Mouse (Mus musculus) left cerebral cortex, postnatal 14 days (tissue): Measurements from ENCODE around the gene Dip2a. TPM values are rescaled to one million over a fixed set of nuclear protein-coding genes. Genes with fewer than 3 reads are reported as not detected.

Source experiments
- DNase-seq, 2 experiments: peaks; one replicate each; pipeline ENCODE4 v3.0.0; 2021 to 2022; ENCODE audit warnings: low spot score in 2 of 2, mixed read lengths in 1 of 2
- intact Hi-C: fragments of 180-260 bp; cut with DNase I; formaldehyde crosslinking; loops from one replicate; pipeline ENCODE4 v1.15.1; 2025
- long read RNA-seq, 2 experiments: library from polyadenylated mRNA; stranded (forward); transcript quantifications; one replicate each; pipeline ENCODE4 v2.0.0; 2021
- total RNA-seq, 2 experiments: library from RNA; stranded (reverse); gene quantifications; 2 replicates each; pipeline ENCODE4 v1.2.3; 2021

Dip2a gene
- total RNA-seq: 10 to 100 TPM; 55.7 to 56.4 TPM
- long read RNA-seq, experiment 1, partial matches to known transcripts: 3 of 6 reads
- long read RNA-seq, experiment 1, other reads (novel, unspliced or antisense): 2 of 6 reads
- long read RNA-seq, experiment 2, full-length matches to known transcripts: 1 of 8 reads
- long read RNA-seq, experiment 2, partial matches to known transcripts: 6 of 8 reads
- long read RNA-seq, experiment 2, other reads (novel, unspliced or antisense): 1 of 8 reads

DNA sequence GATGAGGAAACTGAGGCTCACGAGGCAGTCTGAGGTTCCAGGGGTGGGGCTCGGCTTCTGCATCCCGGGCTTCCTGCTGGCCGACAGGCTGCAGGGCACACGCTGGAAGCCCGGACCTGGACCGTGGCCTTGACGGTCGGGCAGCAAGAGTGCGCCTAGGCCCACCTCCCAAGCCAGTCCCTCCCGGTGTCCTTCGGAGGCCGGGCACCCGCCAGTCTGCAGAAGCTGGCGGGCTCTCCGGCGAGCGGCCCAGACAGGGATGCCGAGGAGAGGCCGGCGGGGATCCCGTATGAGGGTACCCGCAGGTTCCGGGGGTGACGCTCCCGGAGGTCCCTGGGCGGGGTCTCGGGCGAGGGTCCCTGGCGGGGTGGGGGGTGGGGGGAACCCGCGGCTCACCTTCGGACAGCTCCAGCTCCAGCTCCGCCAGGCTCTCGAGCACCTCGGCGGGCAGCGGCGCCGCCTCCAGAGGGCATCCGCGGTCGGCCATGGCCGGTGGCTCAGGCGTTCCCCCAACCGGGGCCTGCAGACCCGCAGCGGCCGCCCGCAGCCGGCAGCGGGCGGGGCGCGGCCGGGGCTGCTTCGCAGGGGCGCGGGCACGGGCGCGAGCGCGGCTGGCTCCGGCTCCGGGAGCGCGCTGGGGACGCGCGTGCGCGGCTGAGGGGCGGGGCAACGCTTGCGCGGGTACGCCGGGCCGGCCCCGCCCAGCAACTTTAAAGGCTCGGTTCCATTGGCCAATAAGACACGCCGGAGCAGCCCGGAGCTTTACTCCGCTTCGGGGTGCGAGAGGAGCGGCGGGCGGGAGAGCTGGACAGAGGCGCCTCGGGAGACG lies at the start of gene Dip2a:
Gene Dip2a, minus strand, starts transcription at position 581 of the 829 bp plus-strand sequence.
- peak; percentile 95 for DNase-seq
- intact Hi-C loops: no loop called here

DNA sequence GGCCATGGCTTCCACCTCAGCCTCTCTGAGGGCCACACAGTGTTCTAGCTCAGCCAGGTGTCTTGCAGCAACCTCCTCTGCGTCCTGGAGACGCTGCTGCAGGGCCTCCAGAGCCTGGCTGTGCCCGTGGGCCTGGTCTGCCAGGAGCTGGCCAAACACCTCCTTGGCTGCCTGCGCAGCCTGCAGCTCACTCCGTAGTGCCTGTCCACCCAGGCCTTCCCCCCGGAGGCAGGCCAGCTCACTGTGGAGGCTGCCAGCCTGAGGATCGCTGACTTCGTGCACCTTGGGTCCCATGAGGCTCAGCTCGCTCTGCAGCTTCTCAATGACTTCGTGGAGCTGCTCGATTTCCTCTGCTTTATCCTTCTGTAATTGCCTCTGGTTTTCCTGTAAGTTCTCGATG lies 47.5 kb upstream of the Dip2a start:
- intact Hi-C loops: no loop called here
- no peak for DNase-seq

DNA sequence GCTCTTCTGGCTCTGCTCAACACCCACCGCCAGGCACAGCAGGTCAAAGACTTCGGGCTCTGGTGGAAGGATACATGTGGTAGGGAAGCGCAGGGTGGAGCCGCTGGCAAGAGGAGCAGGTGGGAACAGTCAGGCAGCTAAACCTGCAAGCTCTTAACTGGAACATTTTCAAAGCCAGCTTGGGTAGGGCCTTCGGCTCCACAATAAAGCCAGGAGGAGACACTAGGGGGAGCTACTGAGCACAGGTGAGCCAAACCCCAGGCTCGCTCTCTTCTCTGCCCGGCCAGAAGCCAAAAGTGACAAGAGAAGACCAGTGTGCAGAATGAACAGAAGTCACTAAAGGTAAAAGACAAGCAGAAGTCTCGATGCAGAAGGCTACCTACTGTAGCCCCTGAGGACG lies 46.7 kb upstream of the Dip2a start:
- intact Hi-C loops: no loop called here
- no peak for DNase-seq

DNA sequence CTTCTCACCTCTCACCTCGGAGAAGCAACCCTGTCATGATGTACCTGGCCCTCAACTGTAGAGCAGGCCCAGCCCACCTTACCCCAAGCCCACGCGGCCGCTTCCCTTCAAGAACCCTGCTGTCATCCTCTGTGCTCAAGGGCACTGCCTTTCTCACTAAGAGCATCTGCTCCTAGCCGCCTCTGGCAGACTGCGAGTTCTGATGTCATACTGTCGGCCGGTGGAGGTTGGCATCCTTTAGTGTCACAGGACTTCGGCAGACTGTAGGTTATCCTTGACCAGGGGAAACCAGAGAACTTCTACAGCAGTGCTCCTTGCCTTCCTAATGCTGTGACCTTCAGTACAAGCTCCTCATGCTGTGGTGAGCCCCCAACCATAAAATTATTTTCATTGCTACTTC lies 46.1 kb upstream of the Dip2a start:
- no peak for DNase-seq
- intact Hi-C loops: no loop called here

DNA sequence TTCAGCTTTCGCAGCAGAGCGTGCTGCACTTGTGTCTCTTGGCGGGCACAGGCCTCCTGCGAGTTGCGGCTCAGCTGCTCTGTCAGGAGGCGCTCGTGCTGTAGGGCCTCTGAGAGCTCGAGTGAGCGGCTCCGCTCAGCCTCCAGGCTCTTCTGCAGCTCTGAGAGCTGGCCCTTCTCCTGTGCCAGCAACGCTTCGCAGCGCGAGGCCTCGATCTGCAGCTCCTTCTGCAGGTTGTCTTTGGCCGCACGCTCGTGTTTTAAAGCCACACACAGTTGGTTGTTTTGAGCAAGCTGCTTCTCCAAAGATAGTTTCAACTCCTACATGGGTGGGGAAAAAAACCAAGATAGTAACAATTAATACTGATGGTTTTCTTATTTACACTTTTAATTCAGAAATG lies 29.9 kb upstream of the Dip2a start:
- intact Hi-C loops: no loop called here
- no peak for DNase-seq

DNA sequence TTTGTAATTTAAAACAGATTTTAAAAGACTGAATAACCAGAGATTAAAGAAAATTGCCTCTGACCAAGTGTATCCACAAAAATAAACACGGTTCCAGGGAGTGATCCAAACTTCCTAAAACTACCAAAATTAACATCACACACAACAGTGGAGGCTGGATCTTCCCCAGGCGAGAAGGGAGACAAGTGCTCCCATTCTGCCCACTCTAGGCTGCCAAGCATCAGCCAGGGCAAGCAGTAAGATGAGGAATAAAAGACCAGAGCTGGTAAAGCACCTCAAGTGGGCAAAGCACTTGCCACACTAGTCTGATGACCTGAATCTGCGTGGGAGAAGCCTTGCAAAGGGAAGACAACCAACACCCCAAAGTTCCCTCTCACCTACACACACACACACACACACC lies 26.6 kb upstream of the Dip2a start:
- DNase-seq: no peak
- intact Hi-C loops: no loop called here

DNA sequence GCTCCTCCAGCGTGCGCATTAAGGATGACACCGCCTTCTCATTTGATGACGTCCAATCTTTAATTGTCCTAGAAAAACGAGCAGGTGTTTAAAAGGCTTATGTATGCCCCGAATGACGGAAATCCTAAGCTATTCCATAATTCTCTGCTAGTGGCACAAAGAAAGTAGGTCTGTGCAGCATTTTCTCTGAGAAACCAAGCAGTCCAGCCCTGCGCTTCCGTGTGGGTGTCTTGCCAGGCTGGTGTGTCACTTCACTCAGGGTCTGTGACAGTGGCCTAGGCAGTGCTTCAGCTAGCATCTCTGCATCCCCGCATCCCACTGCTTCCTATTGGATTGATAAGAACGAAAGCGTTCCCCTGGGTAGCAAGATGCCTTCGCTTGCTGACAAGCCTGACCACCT lies 23.7 kb upstream of the Dip2a start:
- intact Hi-C loops: no loop called here
- peak in 1 of 2 experiments; percentile 34 for DNase-seq

DNA sequence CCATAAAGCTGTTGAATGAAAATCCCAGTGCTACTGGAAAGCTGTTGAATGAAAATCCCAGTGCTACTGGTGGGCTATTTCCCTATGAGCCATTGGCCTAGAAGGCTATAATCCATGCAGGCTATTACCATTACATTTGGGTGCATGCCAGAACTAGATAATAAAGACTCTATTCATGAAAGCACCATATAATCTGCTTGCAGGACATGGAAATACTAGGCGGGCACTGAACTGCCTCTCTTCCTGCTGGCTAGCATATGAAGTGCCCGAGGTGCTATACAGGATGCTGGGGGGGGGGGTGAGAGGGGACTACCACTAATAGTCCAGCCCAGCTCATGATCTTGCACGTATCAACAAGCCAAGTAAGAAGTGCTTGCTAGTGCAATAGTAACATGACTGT lies 18.1 kb upstream of the Dip2a start:
- intact Hi-C loops: no loop called here
- no peak for DNase-seq

DNA sequence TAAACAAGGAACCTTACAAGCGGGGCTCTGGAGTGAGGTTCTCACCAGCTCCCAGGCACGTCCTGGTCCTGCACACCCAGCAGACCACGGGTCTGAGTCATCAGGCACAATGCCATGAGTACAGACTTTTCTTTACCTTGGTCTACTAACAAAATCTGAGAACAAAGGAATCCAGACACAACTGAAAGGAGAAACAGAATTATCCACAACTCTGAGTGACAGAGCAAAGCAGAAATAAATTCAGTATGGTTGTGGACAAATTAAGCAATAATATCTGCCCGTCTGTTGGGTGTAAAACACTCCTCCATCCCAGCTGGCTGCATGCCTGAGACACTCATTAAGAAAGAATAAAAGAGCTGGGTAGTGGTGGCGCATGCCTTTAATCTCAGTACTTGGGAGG lies 13.4 kb upstream of the Dip2a start:
- peak in 1 of 2 experiments; percentile 45 for DNase-seq
- intact Hi-C loops: no loop called here

DNA sequence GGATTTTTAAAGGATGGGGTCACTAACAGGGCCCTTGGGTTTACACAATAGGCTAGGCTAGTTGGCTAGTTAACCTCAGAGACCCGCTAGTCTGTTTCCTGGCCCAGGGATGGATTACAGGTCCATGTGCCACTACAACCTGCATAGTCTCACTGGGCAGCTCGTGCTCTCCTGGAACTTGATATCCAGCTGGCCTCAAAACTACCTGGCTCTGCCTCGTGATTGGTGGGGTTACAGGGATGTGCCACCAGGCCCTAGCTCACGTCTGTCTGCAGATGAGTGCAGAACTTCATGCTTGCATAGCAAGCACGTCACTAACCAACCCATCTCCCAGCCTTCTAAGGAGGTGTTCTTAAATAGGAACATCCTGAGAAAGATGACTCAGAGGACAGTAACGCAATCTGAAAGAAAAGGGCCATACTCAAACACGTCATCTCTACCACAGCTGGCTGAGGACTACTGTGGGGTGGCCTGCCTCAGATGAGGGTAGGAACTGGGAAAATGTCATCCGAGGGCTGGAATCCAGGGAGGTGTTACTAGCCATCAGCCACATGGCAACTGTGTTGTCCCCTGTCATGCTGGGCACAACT lies 12.3 kb upstream of the Dip2a start:
- DNase-seq: no peak
- intact Hi-C loops: no loop called here

DNA sequence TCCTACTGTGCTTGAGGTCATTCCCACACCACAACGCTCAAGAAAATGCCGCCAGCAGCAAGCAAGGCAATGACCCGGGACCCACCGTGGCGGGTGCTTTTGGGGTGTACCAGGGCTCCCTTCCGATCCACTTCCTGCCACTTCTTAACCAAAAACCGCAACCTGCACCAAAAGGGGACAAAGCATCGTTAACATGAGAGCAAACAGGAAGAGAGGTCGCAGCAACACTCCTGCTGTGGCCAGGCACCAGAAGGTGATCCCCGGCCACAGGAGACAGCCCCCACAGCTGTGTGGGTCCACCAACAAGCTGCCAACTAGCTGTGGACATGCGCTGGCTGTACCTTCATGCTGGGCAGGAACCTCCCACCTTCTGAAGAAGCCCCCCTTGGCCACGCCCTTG lies 9.9 kb upstream of the Dip2a start:
- intact Hi-C loops: no loop called here
- no peak for DNase-seq

DNA sequence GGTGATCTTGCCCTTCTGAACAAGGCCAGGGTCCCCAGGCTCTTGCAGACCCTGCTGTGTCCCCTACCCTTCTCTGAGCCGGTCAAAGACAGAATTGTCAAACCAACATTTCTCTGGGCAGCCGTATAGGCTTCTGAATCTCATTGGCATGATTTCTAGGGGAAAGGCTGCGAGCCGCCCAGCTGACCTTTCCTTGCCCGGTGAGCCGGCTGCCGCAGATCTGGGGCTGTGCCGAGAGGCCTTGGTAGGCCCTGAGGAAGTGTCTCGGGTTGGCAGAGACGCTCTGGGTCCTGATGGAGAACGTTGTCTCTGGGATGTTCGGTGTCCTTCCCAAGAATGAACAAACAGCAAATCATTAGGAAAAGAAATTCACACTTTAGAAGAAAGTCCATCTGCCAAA lies 8.9 kb upstream of the Dip2a start:
- DNase-seq: no peak
- intact Hi-C loops: no loop called here

DNA sequence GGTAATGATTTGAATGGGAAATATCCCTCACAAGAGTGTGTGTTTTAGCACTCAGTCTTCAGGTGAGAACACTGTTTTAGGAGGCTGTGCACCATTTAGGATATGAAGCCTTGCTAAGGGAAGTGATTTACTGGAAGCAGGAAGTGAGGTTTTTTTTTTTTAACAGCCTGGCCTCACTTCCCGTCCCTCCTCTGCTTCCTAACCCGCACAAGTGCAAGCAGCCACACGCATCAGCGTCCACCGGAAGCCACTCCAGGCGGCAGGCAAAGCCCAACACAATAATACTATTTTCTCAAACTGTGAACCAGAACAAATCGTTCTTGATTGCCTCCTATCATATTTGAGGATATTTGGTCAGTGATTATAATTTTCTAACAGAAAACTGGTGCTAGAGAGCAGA lies 6.9 kb upstream of the Dip2a start:
- intact Hi-C loops: no loop called here
- no peak for DNase-seq

DNA sequence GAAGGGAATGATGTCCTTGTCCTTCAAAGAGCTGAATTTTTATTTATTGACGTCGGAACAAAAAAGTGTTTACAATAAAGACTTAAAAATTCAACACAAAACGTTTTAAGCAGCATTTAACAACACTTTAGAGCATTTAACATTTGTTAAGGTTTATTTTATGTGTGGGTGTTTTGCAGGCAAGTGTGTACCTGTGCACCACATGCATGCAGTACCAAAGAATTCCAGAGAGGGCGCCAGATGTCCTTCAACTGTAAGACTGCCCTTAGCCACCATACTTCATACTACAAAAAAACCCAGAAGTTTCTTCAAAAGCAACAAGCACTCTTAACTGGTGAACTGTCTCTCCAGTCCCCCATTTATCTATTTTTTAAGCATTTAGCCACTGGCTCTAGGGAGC lies 1.5 kb upstream of the Dip2a start:
- peak; percentile 63 to 87 for DNase-seq

DNA sequence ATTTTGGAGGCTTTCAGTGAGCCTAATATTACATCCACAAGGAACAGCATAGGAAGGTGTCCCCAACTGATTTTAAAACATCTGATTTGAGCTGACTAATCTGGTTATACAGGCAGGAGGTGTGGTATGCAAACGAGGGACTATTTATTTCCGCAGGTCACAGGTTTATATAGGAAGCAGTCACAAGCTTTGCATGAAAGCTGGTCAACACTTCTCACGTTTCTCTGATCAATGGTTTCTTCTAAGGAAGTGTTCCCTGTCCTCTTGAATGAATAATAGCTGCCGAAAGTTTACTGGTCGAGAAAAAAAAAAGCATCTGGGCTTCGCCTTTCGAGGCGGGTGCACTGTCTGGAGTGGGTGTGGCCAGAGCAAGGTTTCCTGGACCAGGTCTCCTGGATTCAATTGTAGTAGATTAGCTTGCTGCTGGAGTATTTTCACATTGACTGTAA lies 976 bp upstream of the Dip2a start:
- DNase-seq: no peak
- intact Hi-C loops: no loop called here

More for the DNA sequence above, 1.5 kb upstream of the Dip2a start:
- intact Hi-C loops: no loop called here

DNA sequence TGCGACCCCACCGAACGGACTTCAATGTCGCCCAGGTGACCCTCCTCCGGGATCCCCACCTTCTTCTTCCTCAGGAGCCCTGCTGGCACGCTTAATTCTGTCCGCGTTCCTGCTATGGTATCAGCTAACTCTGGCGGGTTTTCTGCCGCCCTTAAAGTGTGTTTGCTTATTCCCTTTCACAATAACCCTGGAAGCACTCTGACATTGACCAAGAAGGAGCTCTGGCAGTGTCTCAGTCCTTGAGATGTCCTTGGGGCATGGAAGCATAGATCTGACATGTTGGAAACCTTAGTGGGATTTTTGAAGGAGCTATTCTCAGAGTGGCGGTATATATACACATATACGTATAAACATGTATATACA lies 430 bp upstream of the Dip2a start:
- intact Hi-C loops: no loop called here
- no peak for DNase-seq

DNA sequence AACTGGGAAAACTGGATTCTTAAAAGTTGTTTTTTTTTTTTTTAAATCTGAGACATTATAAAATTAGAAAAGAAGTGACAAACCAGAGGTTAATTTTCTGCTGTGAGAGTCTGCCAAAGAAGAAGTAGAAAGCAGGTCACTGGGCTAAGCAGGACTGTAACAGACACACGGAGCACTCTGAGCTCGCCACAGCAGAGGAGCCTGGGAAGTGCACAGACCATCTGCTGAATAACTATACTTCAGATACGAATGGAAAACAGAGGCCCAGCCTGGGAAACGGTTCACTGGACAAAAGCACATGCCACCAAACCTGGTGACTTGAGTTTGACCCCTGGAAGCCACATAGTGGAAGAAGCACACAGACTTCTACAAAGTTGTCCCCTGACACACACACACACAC lies 10.7 kb downstream of the Dip2a start:
- DNase-seq: no peak
- intact Hi-C loops: no loop called here

DNA sequence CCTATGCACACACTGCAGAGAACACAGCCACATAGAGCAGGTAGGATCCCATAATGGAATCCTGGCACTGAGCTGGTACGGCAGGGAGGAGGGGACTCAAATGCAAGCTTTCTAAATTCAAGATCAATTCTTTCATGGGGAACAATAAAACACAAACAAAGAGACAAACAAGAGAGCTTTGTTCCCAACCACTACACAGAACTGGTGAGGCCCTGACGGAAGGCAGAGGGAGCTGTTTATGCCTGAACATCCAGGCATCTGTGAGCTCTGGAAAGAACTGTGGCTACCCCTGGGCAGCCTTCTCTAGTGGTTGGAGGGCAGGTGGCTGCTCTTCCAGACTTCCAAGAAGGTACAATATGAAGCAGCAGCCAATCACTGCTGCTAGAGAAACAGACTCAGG lies 13.1 kb downstream of the Dip2a start:
- DNase-seq: no peak
- intact Hi-C loops: no loop called here

DNA sequence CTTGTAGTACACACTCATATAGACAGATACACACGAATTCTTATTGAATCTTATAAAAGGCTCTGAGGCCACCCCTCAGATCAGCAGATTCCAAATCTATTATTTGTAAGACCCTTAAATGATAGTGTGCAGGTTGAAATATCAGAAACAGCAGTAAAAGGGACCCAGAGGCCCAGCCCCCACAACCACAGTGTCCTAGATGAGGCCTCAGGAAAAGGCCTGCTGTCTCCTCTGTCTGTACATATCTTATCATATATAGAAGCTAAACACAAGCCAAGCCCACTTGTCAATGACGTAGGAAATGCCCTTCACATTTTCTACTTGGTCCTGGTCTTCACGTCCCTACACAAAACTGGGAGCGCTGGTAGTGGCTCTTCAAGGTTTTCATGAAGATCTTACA lies 16.0 kb downstream of the Dip2a start:
- intact Hi-C loops: no loop called here

DNA sequence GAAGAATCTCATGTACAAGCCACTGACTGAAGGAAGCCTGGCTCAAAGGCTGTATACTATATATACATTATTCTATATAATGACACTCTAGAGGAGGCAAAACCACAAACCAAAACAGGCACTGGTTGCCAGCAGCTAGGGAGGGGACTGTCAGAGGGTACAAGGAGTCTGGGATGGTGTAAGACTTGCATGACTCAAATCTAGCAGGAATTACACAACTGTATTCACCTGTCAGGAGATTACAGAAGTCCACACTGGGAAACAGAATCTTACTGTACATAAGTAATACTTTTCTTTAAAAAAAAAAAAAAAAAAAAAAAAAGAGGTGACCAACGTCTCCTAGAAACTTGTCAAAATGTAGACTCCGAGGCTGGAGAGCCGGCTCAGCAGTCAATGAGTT lies 16.5 kb downstream of the Dip2a start:
- no peak for DNase-seq
- intact Hi-C loops: no loop called here

More for the DNA sequence above, 16.0 kb downstream of the Dip2a start:
- DNase-seq: no peak
